Mouse (Mus musculus): ENCODE measurements around the gene Egln2.

Gene Egln2

GRCm38 (mm10) chr7:27136410-27136996 lies 30.1 kb downstream of the Egln2 start:
- in situ Hi-C loops (cut with MboI, MseI) = no loop called here

GRCm38 (mm10) chr7:27133757-27134156 lies 32.8 kb downstream of the Egln2 start:
- in situ Hi-C loops (cut with MboI, MseI) = no loop called here

- in situ Hi-C loops (cut with MboI, MseI) = no loop called here
These were observed 33.4 kb downstream of the Egln2 start for GRCm38 (mm10) chr7:27133156-27133555.

GRCm38 (mm10) chr7:27132588-27132987 lies 34.0 kb downstream of the Egln2 start:
- in situ Hi-C loops (cut with MboI, MseI) = no loop called here

- in situ Hi-C loops (cut with MboI, MseI) = no loop called here
These were observed 35.2 kb downstream of the Egln2 start for GRCm38 (mm10) chr7:27131387-27131786.

GRCm38 (mm10) chr7:27130521-27131370 lies 35.9 kb downstream of the Egln2 start:
- in situ Hi-C loops (cut with MboI, MseI) = no loop called here

GRCm38 (mm10) chr7:27129811-27130210 lies 36.8 kb downstream of the Egln2 start:
- in situ Hi-C loops (cut with MboI, MseI) = loop anchor here in 1 of 2 experiments (10.0 kb wide), 1 partner anchor 355 kb away; no protein-coding TSS in a partner anchor

GRCm38 (mm10) chr7:27128946-27129345 lies 37.7 kb downstream of the Egln2 start:
- in situ Hi-C loops (cut with MboI, MseI) = loop anchor here in 1 of 2 experiments (10.0 kb wide), 1 partner anchor 354 kb away; no protein-coding TSS in a partner anchor

- in situ Hi-C loops (cut with MboI, MseI) = loop anchor here in 1 of 2 experiments (10.0 kb wide), 1 partner anchor 353 kb away; no protein-coding TSS in a partner anchor
These were observed 38.4 kb downstream of the Egln2 start for GRCm38 (mm10) chr7:27128162-27128561.

- in situ Hi-C loops (cut with MboI, MseI) = loop anchor here in 1 of 2 experiments (10.0 kb wide), 1 partner anchor 350 kb away; no protein-coding TSS in a partner anchor
These were observed 41.6 kb downstream of the Egln2 start for GRCm38 (mm10) chr7:27124969-27125368.

- in situ Hi-C loops (cut with MboI, MseI) = loop anchor here in 1 of 2 experiments (10.0 kb wide), 1 partner anchor 350 kb away; no protein-coding TSS in a partner anchor
These were observed 42.2 kb downstream of the Egln2 start for GRCm38 (mm10) chr7:27124305-27124832.

GRCm38 (mm10) chr7:27119676-27120075 lies 46.9 kb downstream of the Egln2 start, which contains the start of gene Cyp2f2:
TSS of gene Cyp2f2 (plus strand) at chr7:27119909.
- in situ Hi-C loops (cut with MboI, MseI) = loop anchor here in 1 of 2 experiments (10.0 kb wide), 1 partner anchor 345 kb away; no protein-coding TSS in a partner anchor

- in situ Hi-C loops (cut with MboI, MseI) = no loop called here
These were observed 48.5 kb downstream of the Egln2 start for GRCm38 (mm10) chr7:27118033-27118511.

GRCm38 (mm10) chr7:27111987-27112386 lies 54.6 kb downstream of the Egln2 start:
- in situ Hi-C loops (cut with MboI, MseI) = no loop called here

- in situ Hi-C loops (cut with MboI, MseI) = no loop called here
These were observed 55.6 kb downstream of the Egln2 start for GRCm38 (mm10) chr7:27111038-27111437.

GRCm38 (mm10) chr7:27110327-27110726 lies 56.3 kb downstream of the Egln2 start:
- in situ Hi-C loops (cut with MboI, MseI) = no loop called here

Data from T-helper 17 cell (primary cell).